Mouse (Mus musculus) limb, embryonic 12.5 days (tissue): ENCODE data around the gene Nkain1. TPM values are rescaled to one million over a fixed set of nuclear protein-coding genes. Genes with fewer than 3 reads are reported as not detected.

Experiments
- ATAC-seq: fragments of 200-750 bp; cut with Nextera tagmentation; 2 replicates; pipeline ENCODE4 v1.8.0; 2017; ENCODE audit warnings: low read depth, moderate TSS enrichment; ENCODE audit not compliant: insufficient number of reproducible peaks, insufficient read depth, low FRiP score, low TSS enrichment
- H3K27ac ChIP-seq: fragments of 300-500 bp; sonication (generic); 2 replicates; pipeline ENCODE4 v1.5.1; 2016; ENCODE audit warnings: mild to moderate bottlenecking, moderate library complexity
- H3K27me3 ChIP-seq: fragments of 300-500 bp; sonication (generic); 2 replicates; pipeline ENCODE4 v1.6.1; 2016; ENCODE audit warnings: mild to moderate bottlenecking, moderate library complexity
- H3K36me3 ChIP-seq: fragments of 300-500 bp; sonication (generic); 2 replicates; pipeline ENCODE4 v1.6.1; 2016; ENCODE audit warnings: mild to moderate bottlenecking, moderate library complexity
- H3K4me1 ChIP-seq: fragments of 300-500 bp; sonication (generic); replicated peaks from 2 replicates; pipeline ENCODE4 v1.6.1; 2016
- H3K4me2 ChIP-seq: fragments of 300-500 bp; sonication (generic); 2 replicates; pipeline ENCODE4 v1.6.1; 2016; ENCODE audit warnings: mild to moderate bottlenecking, moderate library complexity
- H3K4me3 ChIP-seq: fragments of 300-500 bp; sonication (generic); replicated peaks from 2 replicates; pipeline ENCODE4 v1.5.1; 2016; ENCODE audit warnings: mild to moderate bottlenecking
- H3K9ac ChIP-seq: fragments of 300-500 bp; sonication (generic); replicated peaks from 2 replicates; pipeline ENCODE4 v1.6.1; 2016; ENCODE audit warnings: mild to moderate bottlenecking, moderate library complexity
- H3K9me3 ChIP-seq: fragments of 300-500 bp; sonication (generic); 2 replicates; pipeline ENCODE4 v1.6.1; 2016; ENCODE audit warnings: mild to moderate bottlenecking, moderate library complexity
- WGBS: fragments of 180-500 bp; shearing (Covaris S2); methylation state at CpG from one replicate; pipeline ENCODE4 v1.1.7; 2016; 5-methylcytosine and 5-hydroxymethylcytosine counted together
- polyA plus RNA-seq: library from polyadenylated mRNA; unstranded; fragments of >200 nt; fragmentation: Nextera tagmentation; extraction: Ambion mirVana; gene quantifications from 2 replicates; pipeline ENCODE4 v1.2.1, GENCODE M21; 2016

Gene Nkain1
- polyA plus RNA-seq, 1 experiment from 2014 or later, result 4.0 TPM

DNA sequence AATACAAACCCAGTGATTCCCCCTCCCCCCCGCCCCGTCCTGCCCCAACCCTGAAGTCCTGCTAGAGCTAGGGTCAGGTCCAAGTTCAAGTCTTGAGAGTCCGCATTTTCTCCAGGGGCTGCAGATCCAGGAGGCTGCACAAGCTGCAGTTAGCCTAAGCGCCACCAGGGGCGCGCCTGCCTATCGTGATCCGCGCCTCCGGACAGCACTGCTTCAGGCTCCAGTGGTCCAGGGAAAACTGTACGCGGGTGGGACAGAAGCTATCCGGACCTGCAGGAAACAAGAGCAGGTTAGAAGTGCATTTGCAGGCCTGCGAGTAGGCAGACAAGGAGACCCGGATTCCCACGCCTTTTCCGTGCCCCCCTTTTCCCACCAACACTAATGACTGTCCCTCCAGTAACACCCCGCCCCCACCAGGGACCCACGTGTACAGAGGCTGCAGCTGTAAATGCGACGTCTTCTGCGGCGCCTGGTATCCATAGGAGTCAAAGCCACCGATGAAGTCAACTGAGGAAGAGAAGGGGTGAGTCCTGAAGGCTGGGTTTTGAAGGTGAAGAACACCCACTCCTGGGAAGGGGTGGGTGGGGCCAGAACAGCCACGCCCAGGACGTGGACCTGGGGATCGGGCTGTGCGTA, 42.2 kb downstream of the Nkain1 start:
- Histone ChIP-seq H3K27ac (no peak overlapping the region), H3K4me2 (peak overlapping the region; percentile 44), H3K9ac (no peak overlapping the region), H3K9me3 (no peaks in the 10 kb centered on the region), H3K4me1 (no peaks in the 10 kb centered on the region; the same call in 1 of the 2 replicates), H3K27me3 (no peaks in the 10 kb centered on the region), H3K36me3 (peaks cover 33% of the 10 kb centered on the region), H3K4me3 (0 out of 2 replicates have a peak overlapping the region, but pooled peaks have one; percentile 0)
- no peak for ATAC-seq
- 24% methylated on average over 27 of the region's 28 CpGs for WGBS

GRCm38 (mm10) chr4:130527804-130528203, 46.2 kb downstream of the Nkain1 start:
- Histone ChIP-seq H3K27me3 (no peaks in the 10 kb centered on the region), H3K4me1 (no peaks in the 10 kb centered on the region; the same call in 1 of the 2 replicates), H3K4me3 (no peak overlapping the region), H3K9ac (no peak overlapping the region), H3K27ac (no peak overlapping the region), H3K9me3 (no peaks in the 10 kb centered on the region), H3K36me3 (peaks cover 17% of the 10 kb centered on the region), H3K4me2 (no peak overlapping the region)
- 77% methylated on average over 1 of the region's 1 CpGs for WGBS
- ATAC-seq, result no peak

- H3K4me2 ChIP-seq, result no peak overlapping the region
- H3K4me1 ChIP-seq, result peaks cover 3% of the 10 kb centered on the region; the same call in 1 of the 2 replicates
- H3K4me3 ChIP-seq, result no peak overlapping the region
- no peak overlapping the region for H3K9ac ChIP-seq
- H3K36me3 ChIP-seq, result peaks cover 4% of the 10 kb centered on the region
- ATAC-seq, result no peak
- WGBS, result 47% methylated on average over 1 of the region's 1 CpGs
- H3K27me3 ChIP-seq, result no peaks in the 10 kb centered on the region
- H3K27ac ChIP-seq, result no peak overlapping the region
- no peaks in the 10 kb centered on the region for H3K9me3 ChIP-seq
Observed at GRCm38 (mm10) chr4:130525041-130525440, 48.9 kb downstream of the Nkain1 start.

GRCm38 (mm10) chr4:130521466-130521865, 52.5 kb downstream of the Nkain1 start:
- peaks cover 3% of the 10 kb centered on the region; the same call in 1 of the 2 replicates for H3K4me1 ChIP-seq
- no peaks in the 10 kb centered on the region for H3K9me3 ChIP-seq
- H3K27me3 ChIP-seq, result no peaks in the 10 kb centered on the region
- no peak overlapping the region for H3K4me2 ChIP-seq
- H3K36me3 ChIP-seq, result no peaks in the 10 kb centered on the region
- no peak for ATAC-seq
- no peak overlapping the region for H3K9ac ChIP-seq
- no peak overlapping the region for H3K4me3 ChIP-seq
- H3K27ac ChIP-seq, result no peak overlapping the region
- 95% methylated on average over 6 of the region's 6 CpGs for WGBS

DNA sequence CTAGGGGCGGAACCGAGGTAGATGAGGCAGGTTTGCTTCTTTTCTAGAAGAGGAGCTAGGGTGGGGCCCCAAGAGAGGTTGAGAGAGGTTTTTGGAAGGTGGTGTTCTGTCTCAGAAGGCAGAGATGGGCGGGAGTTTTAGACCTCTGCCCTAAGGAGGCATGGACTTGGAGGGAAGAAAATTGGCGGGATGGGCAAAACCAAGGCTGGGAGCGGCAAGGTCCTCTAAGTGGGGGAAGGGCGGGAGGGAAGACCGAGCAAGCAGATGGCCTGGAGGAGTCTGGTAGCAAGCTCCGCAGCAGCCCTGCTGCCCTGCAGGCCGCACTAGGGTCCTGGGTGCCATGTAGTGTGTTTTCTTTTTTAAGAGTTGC, 53.5 kb downstream of the Nkain1 start:
- peaks cover 3% of the 10 kb centered on the region; the same call in 1 of the 2 replicates for H3K4me1 ChIP-seq
- 2% methylated on average over 9 of the region's 9 CpGs for WGBS
- peak overlapping the region; percentile 70 for H3K4me2 ChIP-seq
- no peaks in the 10 kb centered on the region for H3K27me3 ChIP-seq
- H3K36me3 ChIP-seq, result no peaks in the 10 kb centered on the region
- no peaks in the 10 kb centered on the region for H3K9me3 ChIP-seq
- ATAC-seq, result peak; percentile 53
- H3K4me3 ChIP-seq, result peak overlapping the region; percentile 63
- peak overlapping the region; percentile 45; the same call in 1 of the 2 replicates for H3K27ac ChIP-seq
- H3K9ac ChIP-seq, result peak overlapping the region; percentile 23; the same call in 1 of the 2 replicates

DNA sequence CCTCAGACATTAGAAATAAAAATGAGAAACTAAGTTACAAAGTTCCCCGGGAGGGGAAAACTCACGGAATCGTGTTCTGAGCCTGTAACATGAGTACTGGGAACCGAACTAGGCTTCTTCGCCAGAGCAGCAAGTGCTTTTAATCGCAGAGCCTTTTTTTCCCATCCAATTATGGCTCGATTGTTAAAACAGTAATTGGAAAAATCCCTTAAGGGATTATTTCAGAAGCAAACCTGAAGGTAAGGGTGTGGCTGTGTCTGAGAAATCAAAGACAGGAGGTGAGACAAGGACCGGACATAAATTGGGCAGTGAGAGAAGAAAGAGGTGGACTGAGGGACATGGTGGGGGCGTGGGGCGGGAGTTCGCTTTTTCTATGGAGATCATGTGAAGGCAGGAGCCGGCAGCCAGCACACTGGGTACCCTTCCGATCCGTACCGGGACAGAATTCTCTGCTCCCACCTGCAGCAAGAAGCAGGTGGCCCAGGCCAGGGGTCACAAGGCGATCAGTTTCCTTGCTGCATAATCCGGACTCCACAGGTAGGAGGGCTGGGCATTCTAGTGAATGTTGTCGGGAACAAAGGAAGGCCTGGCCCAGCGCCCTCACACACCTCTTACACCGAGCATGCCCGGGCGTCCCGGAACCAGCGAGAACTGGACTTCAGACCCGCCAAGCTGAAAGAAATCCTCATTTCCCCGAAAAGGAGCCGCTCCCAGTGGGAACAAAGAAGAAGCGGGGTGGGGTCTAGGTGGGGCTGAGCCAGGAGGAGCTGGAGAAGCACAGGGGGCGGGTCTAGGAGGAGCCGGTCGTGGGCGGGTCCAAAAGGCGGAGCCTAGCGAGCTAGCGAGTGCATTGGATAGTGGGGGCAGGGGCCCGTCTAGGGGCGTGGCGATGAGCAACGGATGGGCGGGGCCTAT, 54.1 kb downstream of the Nkain1 start:
- Histone ChIP-seq H3K36me3 (no peaks in the 10 kb centered on the region), H3K27ac (peak overlapping the region; percentile 91), H3K4me2 (peak overlapping the region; percentile 70), H3K4me1 (peaks cover 3% of the 10 kb centered on the region; the same call in 1 of the 2 replicates), H3K9ac (peak overlapping the region; percentile 80), H3K9me3 (no peaks in the 10 kb centered on the region), H3K4me3 (peak overlapping the region; percentile 63), H3K27me3 (no peaks in the 10 kb centered on the region)
- 1% methylated on average over 40 of the region's 40 CpGs for WGBS
- ATAC-seq, result peak; percentile 99

- Histone ChIP-seq H3K9ac (no peak overlapping the region), H3K4me2 (no peak overlapping the region), H3K4me1 (peaks cover 3% of the 10 kb centered on the region; the same call in 1 of the 2 replicates), H3K27me3 (no peaks in the 10 kb centered on the region), H3K27ac (no peak overlapping the region), H3K9me3 (no peaks in the 10 kb centered on the region), H3K4me3 (no peak overlapping the region), H3K36me3 (no peaks in the 10 kb centered on the region)
- no peak for ATAC-seq
- 87% methylated on average over 6 of the region's 6 CpGs for WGBS
Observed at GRCm38 (mm10) chr4:130516490-130516889, 57.5 kb downstream of the Nkain1 start.

Other genes with a start within 250 kb of the Nkain1 start
- 73.9 and 76.8 TPM in 2 replicates for gene Zcchc17, start 214.2 kb downstream of the Nkain1 start, polyA plus RNA-seq
- gene Snrnp40, start 214.0 kb downstream of the Nkain1 start, polyA plus RNA-seq, result 200 and 212 TPM in 2 replicates
- 123 and 124 TPM in 2 replicates for gene Pum1, start 89.1 kb upstream of the Nkain1 start, polyA plus RNA-seq
- gene Sdc3, start 218.4 kb upstream of the Nkain1 start, polyA plus RNA-seq, result 30.6 and 42.1 TPM in 2 replicates